Mouse (Mus musculus) neural tube, embryonic 12.5 days (tissue): ENCODE data around the gene Gm12789. TPM values are rescaled to one million over a fixed set of nuclear protein-coding genes. Genes with fewer than 3 reads are reported as not detected.
"Not testable (repeated sequence)": the region's sequence is repeated elsewhere in the genome, so short reads cannot be mapped to it uniquely, and the experiment has no call there.

Experiments used
- ATAC-seq: fragments of 200-750 bp; cut with Nextera tagmentation; 2 replicates; pipeline ENCODE4 v1.8.0; 2017; ENCODE audit warnings: low read depth, mild to moderate bottlenecking, moderate TSS enrichment, moderate library complexity; ENCODE audit not compliant: low FRiP score
- H3K27ac ChIP-seq: fragments of 300-500 bp; sonication (generic); 2 replicates; pipeline ENCODE4 v1.5.1; 2016
- H3K27me3 ChIP-seq: fragments of 300-500 bp; sonication (generic); replicated peaks from 2 replicates; pipeline ENCODE4 v1.6.1; 2016; ENCODE audit warnings: mild to moderate bottlenecking
- H3K36me3 ChIP-seq: fragments of 300-500 bp; sonication (generic); 2 replicates; pipeline ENCODE4 v1.6.1; 2016; ENCODE audit warnings: mild to moderate bottlenecking
- H3K4me1 ChIP-seq: fragments of 300-500 bp; sonication (generic); 2 replicates; pipeline ENCODE4 v1.6.1; 2016
- H3K4me2 ChIP-seq: fragments of 300-500 bp; sonication (generic); replicated peaks from 2 replicates; pipeline ENCODE4 v1.6.1; 2016; ENCODE audit warnings: mild to moderate bottlenecking
- H3K4me3 ChIP-seq: fragments of 300-500 bp; sonication (generic); 2 replicates; pipeline ENCODE4 v1.5.1; 2016
- H3K9ac ChIP-seq: fragments of 300-500 bp; sonication (generic); 2 replicates; pipeline ENCODE4 v1.6.1; 2016; ENCODE audit warnings: mild to moderate bottlenecking
- H3K9me3 ChIP-seq: fragments of 300-500 bp; sonication (generic); 2 replicates; pipeline ENCODE4 v1.6.1; 2016; ENCODE audit warnings: mild to moderate bottlenecking
- WGBS: fragments of 180-500 bp; shearing (Covaris S2); methylation state at CpG from one replicate; pipeline ENCODE4 v1.1.7; 2016; 5-methylcytosine and 5-hydroxymethylcytosine counted together
- polyA plus RNA-seq: library from polyadenylated mRNA; unstranded; fragments of >200 nt; fragmentation: Nextera tagmentation; extraction: Ambion mirVana; gene quantifications from 2 replicates; pipeline ENCODE4 v1.2.1, GENCODE M21; 2016

Gm12789 gene
- polyA plus RNA-seq = not detected in 2 replicates

DNA sequence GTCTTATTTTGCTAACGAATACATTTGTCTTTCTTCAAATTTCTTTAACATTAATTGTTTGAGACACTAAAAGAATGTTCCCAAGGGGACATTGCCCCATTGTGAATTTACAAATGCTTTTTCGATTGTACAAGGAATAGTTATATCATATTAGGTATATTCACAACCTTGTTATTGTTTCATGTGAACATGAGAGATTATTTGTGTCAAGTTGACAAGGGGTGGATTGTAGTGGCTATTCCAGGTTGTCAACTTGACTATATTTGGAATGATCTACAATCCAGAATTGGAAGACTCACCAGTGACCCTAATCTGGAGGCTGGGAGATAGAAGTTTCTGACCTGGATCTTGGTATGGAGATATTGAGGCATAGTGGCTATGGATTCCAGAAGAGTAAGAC is at the start of gene Gm12789:
Gene Gm12789, plus strand, starts transcription at position 301 of the 400 bp plus-strand sequence.
- H3K27me3 ChIP-seq, H3K9me3 ChIP-seq, H3K9ac ChIP-seq, H3K27ac ChIP-seq, ATAC-seq, H3K4me2 ChIP-seq, H3K36me3 ChIP-seq, H3K4me3 ChIP-seq, H3K4me1 ChIP-seq: not testable (repeated sequence)
- 87% methylated on average over 2 of the region's 2 CpGs for WGBS

DNA sequence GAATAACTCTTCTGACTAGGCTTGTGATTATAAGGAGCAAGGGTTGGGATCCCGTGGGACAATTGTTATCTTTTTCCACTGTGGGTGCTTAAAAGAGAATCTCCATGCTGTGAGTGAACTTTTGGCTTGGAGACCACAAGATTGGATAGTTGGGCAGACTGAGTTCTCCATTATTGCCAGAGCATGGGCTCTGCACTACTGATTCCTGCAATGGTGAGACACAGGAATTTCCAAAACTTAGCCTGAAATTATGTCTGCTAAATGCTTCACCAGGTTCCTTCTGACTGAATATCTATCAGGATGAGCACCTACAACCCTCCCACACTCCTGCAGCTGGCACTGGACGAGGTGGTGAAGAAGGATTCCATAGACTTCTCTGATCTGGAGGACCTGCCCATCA is 46.3 kb upstream of the Gm12789 start, which contains the start of gene Gm12794:
Gene Gm12794, plus strand, starts transcription at position 301 of the 400 bp plus-strand sequence.
- ATAC-seq, H3K4me3 ChIP-seq, H3K9ac ChIP-seq, H3K9me3 ChIP-seq, H3K27ac ChIP-seq, H3K4me1 ChIP-seq, H3K36me3 ChIP-seq, H3K27me3 ChIP-seq, H3K4me2 ChIP-seq: not testable (repeated sequence)
- WGBS = 83% methylated on average over 2 of the region's 2 CpGs

DNA sequence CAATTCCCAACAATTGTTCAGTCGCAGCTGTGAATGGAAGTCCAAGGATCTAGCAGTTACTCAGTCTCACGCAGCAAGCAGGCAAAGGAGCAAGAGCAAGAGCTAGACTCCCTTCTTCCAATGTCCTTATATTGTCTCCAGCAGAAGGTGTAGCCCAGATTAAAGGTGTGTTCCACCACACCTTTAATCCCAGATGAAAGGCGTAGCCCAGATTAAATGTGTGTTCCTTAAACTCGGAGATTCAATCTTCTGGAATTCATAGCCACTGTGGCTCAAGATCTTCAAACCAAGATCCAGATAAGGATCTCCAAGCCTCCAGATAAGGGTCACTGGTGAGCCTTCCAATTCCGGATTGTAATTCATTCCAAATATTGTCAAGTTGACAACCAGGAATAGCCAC is 5.5 kb upstream of the Gm12789 start, which contains the start of gene Gm12790:
Gene Gm12790, minus strand, starts transcription at position 101 of the 400 bp plus-strand sequence.
- not testable (repeated sequence) for H3K9ac ChIP-seq, H3K27ac ChIP-seq, ATAC-seq, H3K4me2 ChIP-seq, H3K4me1 ChIP-seq, H3K9me3 ChIP-seq, H3K27me3 ChIP-seq, H3K36me3 ChIP-seq, H3K4me3 ChIP-seq
- 90% methylated on average over 1 of the region's 5 CpGs for WGBS

DNA sequence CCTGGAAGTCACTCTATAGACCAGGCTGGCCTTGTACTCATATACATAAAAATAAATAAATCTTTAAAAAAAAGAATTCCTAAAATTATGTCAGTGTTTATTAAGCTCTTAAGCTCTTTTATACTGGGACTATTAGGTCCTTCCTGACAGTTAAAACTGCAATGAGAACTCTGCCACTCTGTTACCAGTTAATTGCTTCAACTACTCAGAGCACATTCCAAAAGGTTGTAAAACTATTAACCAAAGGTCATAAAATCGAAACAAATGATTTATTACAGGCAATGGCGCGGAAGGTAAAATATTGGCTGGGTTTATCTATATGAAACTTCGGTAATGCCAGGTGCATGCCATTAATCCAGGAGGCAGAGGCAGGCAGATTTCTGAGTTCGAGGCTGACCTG is 748 bp upstream of the Gm12789 start:
- Histone ChIP-seq H3K4me2 (no peak overlapping the region), H3K27ac (no peak overlapping the region), H3K4me3 (no peak overlapping the region), H3K36me3 (no peaks in the 10 kb centered on the region), H3K27me3 (no peaks in the 10 kb centered on the region), H3K9me3 (no peaks in the 10 kb centered on the region), H3K4me1 (no peaks in the 10 kb centered on the region), H3K9ac (no peak overlapping the region)
- no peak for ATAC-seq
- 58% methylated on average over 5 of the region's 5 CpGs for WGBS

DNA sequence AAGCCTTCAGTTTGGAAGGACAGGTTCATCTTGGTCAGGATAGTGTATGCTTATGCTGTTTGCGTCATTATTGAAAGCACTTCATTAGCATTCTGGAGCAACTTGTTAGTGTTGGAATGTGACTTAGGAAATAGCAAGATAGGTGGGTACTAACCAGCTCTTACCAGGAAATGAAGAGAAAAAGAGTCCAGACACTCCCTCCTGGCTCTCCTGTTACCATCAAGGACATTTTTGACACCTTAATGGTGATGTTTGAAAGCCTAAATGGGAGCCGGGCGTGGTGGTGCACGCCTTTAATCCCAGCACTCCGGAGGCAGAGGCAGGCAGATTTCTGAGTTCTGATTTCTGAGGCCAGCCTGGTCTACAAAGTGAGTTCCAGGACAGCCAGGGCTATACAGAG is 11.0 kb downstream of the Gm12789 start:
- Histone ChIP-seq H3K27me3 (no peaks in the 10 kb centered on the region), H3K36me3 (no peaks in the 10 kb centered on the region), H3K4me1 (no peaks in the 10 kb centered on the region), H3K27ac (no peak overlapping the region), H3K9ac (no peak overlapping the region), H3K4me2 (no peak overlapping the region), H3K9me3 (no peaks in the 10 kb centered on the region), H3K4me3 (no peak overlapping the region)
- no peak for ATAC-seq
- 91% methylated on average over 5 of the region's 5 CpGs for whole genome bisulfite sequencing

DNA sequence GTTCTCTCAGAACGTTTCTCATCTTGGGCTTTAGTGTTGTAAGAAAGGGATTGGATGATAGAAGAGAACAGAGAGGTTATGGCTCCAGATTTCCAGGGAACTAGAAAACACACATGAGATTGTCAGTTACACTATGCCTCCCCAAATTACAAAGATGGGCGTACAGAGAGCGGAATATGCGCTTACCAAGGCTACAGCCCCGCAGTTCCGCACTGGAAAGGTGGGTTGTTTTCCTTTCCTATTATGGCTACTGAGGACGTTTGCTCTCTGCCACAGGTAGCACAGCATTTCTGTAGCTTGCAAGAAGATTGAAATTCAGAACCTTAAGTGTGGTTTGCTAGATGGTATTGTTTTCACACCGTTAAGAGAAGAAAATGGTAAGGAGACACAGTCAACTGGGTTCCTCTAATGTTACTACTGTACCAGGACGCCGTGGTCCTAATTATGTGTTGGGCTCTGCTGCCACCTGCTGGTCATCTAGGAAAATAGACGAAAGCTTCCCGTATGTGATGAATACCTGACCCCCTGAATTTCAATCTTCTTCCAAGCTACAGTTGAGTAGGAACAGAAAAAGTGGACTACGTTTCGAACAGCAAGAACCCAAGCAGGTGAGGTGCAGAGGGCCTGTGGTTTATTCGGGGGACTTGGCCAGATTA is 12.0 kb downstream of the Gm12789 start:
- no peaks in the 10 kb centered on the region for H3K9me3 ChIP-seq
- H3K36me3 ChIP-seq = no peaks in the 10 kb centered on the region
- peak; percentile 72 for ATAC-seq
- H3K4me1 ChIP-seq = no peaks in the 10 kb centered on the region
- no peak overlapping the region for H3K4me2 ChIP-seq
- no peak overlapping the region for H3K27ac ChIP-seq
- no peak overlapping the region for H3K4me3 ChIP-seq
- WGBS = 42% methylated on average over 15 of the region's 15 CpGs
- no peaks in the 10 kb centered on the region for H3K27me3 ChIP-seq
- no peak overlapping the region for H3K9ac ChIP-seq

DNA sequence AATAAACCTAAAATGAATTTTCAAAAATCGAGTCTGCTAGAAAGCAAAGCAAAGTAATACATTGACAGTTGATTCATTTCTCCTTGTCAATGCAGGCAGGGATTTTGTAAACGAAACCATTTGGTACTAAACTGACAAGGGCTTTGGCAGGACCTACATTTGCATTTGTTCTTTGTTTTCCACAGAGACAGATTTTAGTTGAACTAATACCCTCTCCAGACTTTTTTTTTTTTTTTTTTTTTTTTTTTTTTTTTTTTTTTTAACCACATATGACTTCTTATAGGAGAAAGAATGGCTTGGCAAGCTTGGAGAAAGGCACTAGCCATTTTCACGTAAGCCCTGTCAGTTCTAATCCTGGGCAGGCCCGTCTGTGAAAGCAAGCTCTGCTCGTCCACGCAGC is 40.2 kb downstream of the Gm12789 start:
- no peak for ATAC-seq
- H3K36me3 ChIP-seq = no peaks in the 10 kb centered on the region
- 91% methylated on average over 6 of the region's 6 CpGs for WGBS
- H3K9ac ChIP-seq = no peak overlapping the region
- no peak overlapping the region for H3K4me2 ChIP-seq
- H3K27ac ChIP-seq = no peak overlapping the region
- H3K4me1 ChIP-seq = no peaks in the 10 kb centered on the region
- H3K27me3 ChIP-seq = no peaks in the 10 kb centered on the region
- H3K9me3 ChIP-seq = no peaks in the 10 kb centered on the region
- no peak overlapping the region for H3K4me3 ChIP-seq

Other genes with a start within 250 kb of the Gm12789 start
- not detected in 2 replicates for gene B020004J07Rik, start 142.6 kb upstream of the Gm12789 start, polyA plus RNA-seq
- not detected in 2 replicates for gene C130073F10Rik, start 92.8 kb upstream of the Gm12789 start, polyA plus RNA-seq
- not detected in 2 replicates for gene Gm12800, start 77.5 kb upstream of the Gm12789 start, polyA plus RNA-seq
- gene Gm12794, start 46.2 kb upstream of the Gm12789 start, polyA plus RNA-seq = not detected in 2 replicates
- not detected in 2 replicates for gene Gm12790, start 5.6 kb upstream of the Gm12789 start, polyA plus RNA-seq
- 11.1 and 15.6 TPM in 2 replicates for gene Pde4b, start 100.9 kb downstream of the Gm12789 start, polyA plus RNA-seq